Mouse (Mus musculus): ENCODE results near the gene Lmx1b.

The Lmx1b gene

GRCm38 (mm10) chr2:33643721-33644713 lies 3.7 kb upstream of the Lmx1b start:
- no peak for DNase-seq (ENCODE audit: low read depth, low spot score)

- DNase-seq (ENCODE audit: low read depth, low spot score), result peak; percentile 34
Measured at GRCm38 (mm10) chr2:33642650-33643458, 2.5 kb upstream of the Lmx1b start.

GRCm38 (mm10) chr2:33641859-33642571 lies 1.7 kb upstream of the Lmx1b start:
- DNase-seq (ENCODE audit: low read depth, low spot score), result no peak

GRCm38 (mm10) chr2:33640978-33641858 lies 907 bp upstream of the Lmx1b start:
- no peak for DNase-seq (ENCODE audit: low read depth, low spot score)

GRCm38 (mm10) chr2:33639301-33640170 lies 775 bp downstream of the Lmx1b start:
- DNase-seq (ENCODE audit: low read depth, low spot score), result no peak

- DNase-seq (ENCODE audit: low read depth, low spot score), result no peak
Measured at GRCm38 (mm10) chr2:33638141-33638733, 2.1 kb downstream of the Lmx1b start.

GRCm38 (mm10) chr2:33637288-33637687 lies 3.0 kb downstream of the Lmx1b start:
- no peak for DNase-seq (ENCODE audit: low read depth, low spot score)

- DNase-seq (ENCODE audit: low read depth, low spot score), result no peak
Measured at GRCm38 (mm10) chr2:33636628-33637188, 3.6 kb downstream of the Lmx1b start.

GRCm38 (mm10) chr2:33636117-33636521 lies 4.2 kb downstream of the Lmx1b start:
- DNase-seq (ENCODE audit: low read depth, low spot score), result no peak

- DNase-seq (ENCODE audit: low read depth, low spot score), result no peak
Measured at GRCm38 (mm10) chr2:33635323-33636116, 4.8 kb downstream of the Lmx1b start.

- no peak for DNase-seq (ENCODE audit: low read depth, low spot score)
Measured at GRCm38 (mm10) chr2:33634481-33635090, 5.7 kb downstream of the Lmx1b start.

- no peak for DNase-seq (ENCODE audit: low read depth, low spot score)
Measured at GRCm38 (mm10) chr2:33633955-33634354, 6.4 kb downstream of the Lmx1b start.

GRCm38 (mm10) chr2:33633237-33633636 lies 7.1 kb downstream of the Lmx1b start:
- no peak for DNase-seq (ENCODE audit: low read depth, low spot score)

GRCm38 (mm10) chr2:33632551-33633059 lies 7.7 kb downstream of the Lmx1b start:
- DNase-seq (ENCODE audit: low read depth, low spot score), result no peak

GRCm38 (mm10) chr2:33631708-33632343 lies 8.5 kb downstream of the Lmx1b start:
- no peak for DNase-seq (ENCODE audit: low read depth, low spot score)

GRCm38 (mm10) chr2:33631022-33631707 lies 9.1 kb downstream of the Lmx1b start:
- no peak for DNase-seq (ENCODE audit: low read depth, low spot score)

Data from retina, adult 2 months (tissue).